Mouse (Mus musculus) myocyte (in vitro differentiated cells): Measurements from ENCODE around the gene Ssu72.
"Not testable (repeated sequence)": the region's sequence is repeated elsewhere in the genome, so short reads cannot be mapped to it uniquely, and the experiment has no call there.

ENCODE experiments used
- CEBPB ChIP-seq: IDR thresholded peaks from 2 replicates; pipeline ENCODE4 v1.6.1; 2011; ENCODE audit warnings: mild to moderate bottlenecking, moderate library complexity; ENCODE audit not compliant: poor library complexity, insufficient read depth, severe bottlenecking
- E2F4 ChIP-seq: IDR thresholded peaks from one replicate; pipeline ENCODE4 v1.6.1; 2011; ENCODE audit warnings: mild to moderate bottlenecking, control low read depth, moderate library complexity; ENCODE audit not compliant: insufficient read depth
- MAX ChIP-seq: IDR thresholded peaks from one replicate; pipeline ENCODE4 v1.6.1; 2011; ENCODE audit warnings: low read depth, mild to moderate bottlenecking, control low read depth
- MYOD1 ChIP-seq, 3 experiments: IDR thresholded peaks; one replicate each; pipeline ENCODE4 v1.6.1; 2011; ENCODE audit warnings: control low read depth in 2 of 3, low read depth in 2 of 3, mild to moderate bottlenecking in 2 of 3, moderate library complexity in 1 of 3; ENCODE audit not compliant: insufficient read length in 2 of 3, control insufficient read depth in 1 of 3
- POLR2A ChIP-seq: IDR thresholded peaks from one replicate; pipeline ENCODE4 v1.6.1; 2011; ENCODE audit warnings: low read depth, mild to moderate bottlenecking, control low read depth, moderate library complexity; ENCODE audit not compliant: insufficient read length
- POLR2AphosphoS2 ChIP-seq: IDR thresholded peaks from one replicate; pipeline ENCODE4 v1.6.1; 2011; ENCODE audit warnings: low read depth, control low read depth; ENCODE audit not compliant: insufficient read length
- REST ChIP-seq: IDR thresholded peaks from one replicate; pipeline ENCODE4 v1.6.1; 2011; ENCODE audit warnings: mild to moderate bottlenecking, control low read depth, moderate library complexity; ENCODE audit not compliant: insufficient read depth, insufficient read length
- SRF ChIP-seq: IDR thresholded peaks from one replicate; pipeline ENCODE4 v1.6.1; 2011; ENCODE audit warnings: low read depth; ENCODE audit not compliant: control insufficient read depth, insufficient read length
- TCF12 ChIP-seq: IDR thresholded peaks from one replicate; pipeline ENCODE4 v1.6.1; 2011; ENCODE audit warnings: mild to moderate bottlenecking, control low read depth; ENCODE audit not compliant: poor library complexity, insufficient read depth, severe bottlenecking
- TCF3 ChIP-seq: IDR thresholded peaks from one replicate; pipeline ENCODE4 v1.6.1; 2011; ENCODE audit warnings: low read depth, control low read depth; ENCODE audit not compliant: insufficient read length

DNA sequence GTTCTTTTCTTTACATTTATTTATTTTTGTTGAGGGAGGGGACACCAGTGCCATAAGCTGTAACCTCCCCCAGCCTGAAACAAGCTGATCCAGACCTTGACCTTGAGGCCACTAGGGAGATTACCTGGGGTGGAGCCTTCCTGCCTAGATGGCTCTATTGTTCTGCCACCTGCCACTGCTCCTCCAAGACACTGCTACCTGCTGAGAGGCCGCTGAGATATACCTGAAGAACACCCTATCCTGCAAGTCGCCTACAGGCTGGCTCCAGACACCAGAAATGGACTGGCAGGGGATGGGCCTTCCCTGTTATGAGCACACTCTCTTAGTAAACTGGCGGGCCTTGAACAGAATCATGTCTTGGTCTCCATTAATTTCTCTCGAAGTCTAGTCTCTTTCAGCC lies 34.4 kb upstream of the Ssu72 start:
- not testable (repeated sequence) for TF ChIP-seq MAX; POLR2AphosphoS2; POLR2A; E2F4; CEBPB; REST; MYOD1 (IDR thresholded peaks at IDR 0.05; ENCODE audit: control insufficient read depth in 1 of 3, insufficient read length in 2 of 3, low read depth in 2 of 3); SRF; TCF12; TCF3
